Mouse (Mus musculus): Measurements from ENCODE around the gene Gstp2.

DNA sequence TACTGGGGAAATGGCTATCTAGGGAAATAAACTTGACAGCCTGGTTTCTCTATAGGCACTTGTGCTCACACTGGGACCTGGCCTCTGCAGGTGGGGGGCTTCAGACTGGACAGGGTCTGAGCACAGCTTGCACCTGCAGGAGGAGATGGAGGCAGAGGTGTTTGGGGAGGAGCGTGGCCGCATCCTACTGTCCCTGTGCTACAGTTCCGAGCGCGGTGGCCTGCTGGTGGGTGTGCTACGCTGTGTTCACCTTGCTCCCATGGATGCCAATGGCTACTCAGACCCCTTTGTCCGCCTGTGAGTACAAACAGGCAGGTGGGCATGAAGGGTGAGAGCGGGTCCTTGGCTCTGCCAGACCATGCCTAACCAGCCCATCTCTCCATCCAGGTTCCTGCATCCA, 39.9 kb downstream of the Gstp2 start:
- TF ChIP-seq CTCF (IDR thresholded peaks at IDR 0.05) (no peak), EP300 (IDR thresholded peaks at IDR 0.05) (no peak)
